Mouse (Mus musculus) intestine, embryonic 15.5 days (tissue): Measurements from ENCODE around the gene Unc5cl. TPM values are rescaled to one million over a fixed set of nuclear protein-coding genes. Genes with fewer than 3 reads are reported as not detected.
A peak's percentile ranks its signal among the peaks of the same experiment; 100 is the strongest.

Source experiments
- ATAC-seq: fragments of 200-750 bp; cut with Nextera tagmentation; 2 replicates; pipeline ENCODE4 v1.8.0; 2017; ENCODE audit warnings: moderate TSS enrichment, moderate library complexity
- H3K27ac ChIP-seq: fragments of 300-500 bp; sonication (generic); 2 replicates; pipeline ENCODE4 v1.5.1; 2015; ENCODE audit warnings: mild to moderate bottlenecking, inconsistent platforms
- H3K27me3 ChIP-seq: fragments of 300-500 bp; sonication (generic); replicated peaks from 2 replicates; pipeline ENCODE4 v1.6.1; 2015; ENCODE audit warnings: inconsistent platforms
- H3K36me3 ChIP-seq: fragments of 300-500 bp; sonication (generic); 2 replicates; pipeline ENCODE4 v1.6.1; 2015; ENCODE audit warnings: inconsistent platforms
- H3K4me1 ChIP-seq: fragments of 300-500 bp; sonication (generic); replicated peaks from 2 replicates; pipeline ENCODE4 v1.6.1; 2015; ENCODE audit warnings: inconsistent platforms
- H3K4me2 ChIP-seq: fragments of 300-500 bp; sonication (generic); replicated peaks from 2 replicates; pipeline ENCODE4 v1.6.1; 2015; ENCODE audit warnings: mild to moderate bottlenecking, inconsistent platforms
- H3K4me3 ChIP-seq: fragments of 300-500 bp; sonication (generic); replicated peaks from 2 replicates; pipeline ENCODE4 v1.5.1; 2015; ENCODE audit warnings: inconsistent platforms
- H3K9ac ChIP-seq: fragments of 300-500 bp; sonication (generic); 2 replicates; pipeline ENCODE4 v1.6.1; 2015; ENCODE audit warnings: inconsistent platforms
- H3K9me3 ChIP-seq: fragments of 300-500 bp; sonication (generic); 2 replicates; pipeline ENCODE4 v1.6.1; 2016; ENCODE audit warnings: inconsistent platforms
- WGBS: fragments of 180-500 bp; shearing (Covaris S2); methylation state at CpG from one replicate; pipeline ENCODE4 v1.1.7; 2015; 5-methylcytosine and 5-hydroxymethylcytosine counted together
- polyA plus RNA-seq: library from polyadenylated mRNA; unstranded; fragments of >200 nt; fragmentation: Nextera tagmentation; extraction: Ambion mirVana; gene quantifications from 2 replicates; pipeline ENCODE4 v1.2.1, GENCODE M21; 2015

Gene Unc5cl
- 36.3 and 38.9 TPM in 2 replicates for polyA plus RNA-seq

DNA sequence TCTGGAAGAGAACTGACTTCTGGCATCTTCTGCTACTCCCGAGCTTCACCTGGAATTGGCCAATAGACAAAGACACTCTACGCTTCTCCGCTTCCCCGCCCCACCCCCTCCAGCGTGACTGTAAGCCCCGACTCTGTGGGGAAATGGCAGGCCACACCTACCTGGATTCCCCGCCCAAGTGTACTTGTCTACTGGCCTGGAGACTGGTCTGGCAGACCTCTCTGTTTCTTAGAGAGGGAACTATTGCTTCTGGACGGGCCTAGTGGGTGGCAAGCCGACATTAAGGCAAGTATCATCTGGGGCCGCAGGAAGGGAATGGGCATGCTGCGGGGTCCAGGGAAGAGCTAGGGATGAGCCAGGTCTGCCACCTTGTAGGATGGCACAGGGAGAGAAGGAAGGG is at the start of gene Unc5cl:
Gene Unc5cl, plus strand, starts transcription at position 214 of the 400 bp plus-strand sequence.
- Histone ChIP-seq H3K4me3 (peak within 1 kb of the TSS; percentile 42), H3K9ac (peak within 1 kb of the TSS; percentile 46), H3K27me3 (no peaks in the 10 kb centered on the region), H3K27ac (peak within 1 kb of the TSS; percentile 72), H3K4me1 (peaks cover 7% of the 10 kb centered on the region; the same call in 1 of the 2 replicates), H3K4me2 (peak within 1 kb of the TSS; percentile 52), H3K36me3 (no peaks in the 10 kb centered on the region), H3K9me3 (no peaks in the 10 kb centered on the region)
- 41% methylated on average over 11 of the region's 11 CpGs for WGBS
- ATAC-seq: peak; percentile 69

DNA sequence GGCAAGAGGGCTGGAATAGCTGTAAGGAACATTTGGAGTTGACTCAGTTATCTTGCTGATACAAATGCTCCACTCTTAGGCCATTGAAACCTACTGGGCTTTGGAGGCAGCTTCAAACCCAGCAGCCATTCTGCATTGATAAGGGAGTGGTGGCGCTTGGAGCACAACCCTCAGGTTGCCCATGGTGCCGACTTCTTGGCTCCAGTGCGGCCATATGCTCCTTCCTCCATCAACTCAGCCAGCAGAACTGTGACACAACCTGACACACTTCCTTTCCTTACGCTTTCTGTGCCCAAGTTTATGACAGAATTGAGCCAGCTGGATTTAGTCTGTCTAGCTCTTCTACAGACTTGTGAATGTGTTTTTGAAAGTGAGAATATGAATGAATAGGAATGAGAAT is 47.5 kb upstream of the Unc5cl start:
- Histone ChIP-seq H3K36me3 (no peaks in the 10 kb centered on the region), H3K4me2 (peak overlapping the region; percentile 77), H3K27me3 (no peaks in the 10 kb centered on the region), H3K9me3 (no peaks in the 10 kb centered on the region), H3K4me3 (no peak overlapping the region), H3K9ac (no peak overlapping the region), H3K4me1 (peaks cover 19% of the 10 kb centered on the region), H3K27ac (no peak overlapping the region)
- 84% methylated on average over 4 of the region's 4 CpGs for WGBS
- no peak for ATAC-seq

DNA sequence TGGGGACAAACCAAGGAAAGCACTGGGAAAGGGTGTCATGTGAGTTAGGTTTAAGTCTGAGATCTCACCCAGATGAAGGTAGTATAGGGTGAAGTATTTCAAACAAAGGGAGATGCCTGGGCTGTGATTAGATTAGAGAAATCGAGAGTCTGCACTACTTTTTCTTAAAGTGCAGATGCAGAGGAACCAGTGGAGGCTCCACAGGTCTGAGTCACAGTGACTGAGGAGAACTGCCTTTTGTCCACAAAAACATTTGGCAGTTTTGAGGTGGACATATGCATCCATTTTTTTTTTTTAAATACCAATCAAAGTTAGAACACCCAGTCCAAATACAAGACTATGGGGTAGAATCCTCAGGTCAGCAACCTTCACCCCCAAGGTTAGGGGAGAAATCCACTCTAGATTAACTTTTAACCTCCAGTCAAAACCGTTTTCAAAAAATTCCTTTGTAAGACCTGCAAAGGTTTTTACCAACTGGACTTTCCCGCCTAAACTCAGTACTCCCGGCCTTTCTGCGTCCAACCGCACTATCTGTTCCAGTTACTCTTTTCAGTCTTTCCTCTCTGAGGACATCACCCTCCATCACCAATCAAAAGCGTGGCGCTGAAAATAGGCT is 46.7 kb upstream of the Unc5cl start:
- Histone ChIP-seq H3K9ac (peak overlapping the region; percentile 96), H3K36me3 (no peaks in the 10 kb centered on the region), H3K27me3 (no peaks in the 10 kb centered on the region), H3K9me3 (no peaks in the 10 kb centered on the region), H3K4me3 (peak overlapping the region; percentile 79), H3K4me1 (peaks cover 19% of the 10 kb centered on the region), H3K27ac (peak overlapping the region; percentile 100), H3K4me2 (peak overlapping the region; percentile 77)
- no peak for ATAC-seq
- 3% methylated on average over 8 of the region's 8 CpGs for WGBS

DNA sequence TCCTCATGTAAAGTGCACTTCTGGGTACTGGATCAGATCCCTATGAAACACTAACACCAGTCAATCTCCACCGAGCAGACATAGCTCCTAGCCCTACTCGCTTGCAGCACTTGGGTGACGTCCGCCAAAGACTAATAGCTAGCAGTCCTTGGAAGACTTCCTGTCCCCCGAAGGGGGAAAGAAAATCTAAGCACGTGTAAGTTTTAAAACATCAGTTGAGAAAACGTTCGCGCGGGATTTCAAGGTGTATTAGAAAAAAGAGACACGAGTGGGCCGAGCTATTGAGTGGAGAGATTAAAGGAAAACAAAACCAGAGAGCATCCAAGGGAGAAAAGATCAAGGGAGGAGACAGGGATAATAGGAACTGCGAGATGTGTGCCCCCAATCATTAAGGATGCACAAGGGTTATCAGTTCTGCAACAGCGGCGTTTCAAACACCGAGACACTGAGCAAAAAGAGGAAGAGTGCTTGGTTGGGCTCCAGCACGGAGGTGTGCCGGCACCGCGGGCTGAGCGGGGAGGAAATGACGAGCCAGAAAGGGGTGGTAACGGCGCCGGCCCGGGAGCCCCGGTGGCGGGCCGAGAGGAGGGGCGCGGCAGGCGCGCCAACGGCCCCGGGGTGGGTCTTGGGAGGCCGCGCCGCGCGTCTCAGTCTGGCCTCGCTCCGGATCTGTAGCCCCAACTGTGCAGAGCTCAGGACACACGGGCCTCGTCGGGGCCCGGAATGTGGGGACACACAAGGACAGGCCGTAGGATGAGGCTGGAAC is 46.0 kb upstream of the Unc5cl start:
- Histone ChIP-seq H3K36me3 (no peaks in the 10 kb centered on the region), H3K9ac (peak overlapping the region; percentile 96), H3K27me3 (no peaks in the 10 kb centered on the region), H3K4me1 (peaks cover 19% of the 10 kb centered on the region), H3K9me3 (no peaks in the 10 kb centered on the region), H3K4me2 (peak overlapping the region; percentile 77), H3K27ac (peak overlapping the region; percentile 100), H3K4me3 (peak overlapping the region; percentile 79)
- WGBS: under 1% methylated on average over 47 of the region's 47 CpGs
- peak; percentile 48 for ATAC-seq

DNA sequence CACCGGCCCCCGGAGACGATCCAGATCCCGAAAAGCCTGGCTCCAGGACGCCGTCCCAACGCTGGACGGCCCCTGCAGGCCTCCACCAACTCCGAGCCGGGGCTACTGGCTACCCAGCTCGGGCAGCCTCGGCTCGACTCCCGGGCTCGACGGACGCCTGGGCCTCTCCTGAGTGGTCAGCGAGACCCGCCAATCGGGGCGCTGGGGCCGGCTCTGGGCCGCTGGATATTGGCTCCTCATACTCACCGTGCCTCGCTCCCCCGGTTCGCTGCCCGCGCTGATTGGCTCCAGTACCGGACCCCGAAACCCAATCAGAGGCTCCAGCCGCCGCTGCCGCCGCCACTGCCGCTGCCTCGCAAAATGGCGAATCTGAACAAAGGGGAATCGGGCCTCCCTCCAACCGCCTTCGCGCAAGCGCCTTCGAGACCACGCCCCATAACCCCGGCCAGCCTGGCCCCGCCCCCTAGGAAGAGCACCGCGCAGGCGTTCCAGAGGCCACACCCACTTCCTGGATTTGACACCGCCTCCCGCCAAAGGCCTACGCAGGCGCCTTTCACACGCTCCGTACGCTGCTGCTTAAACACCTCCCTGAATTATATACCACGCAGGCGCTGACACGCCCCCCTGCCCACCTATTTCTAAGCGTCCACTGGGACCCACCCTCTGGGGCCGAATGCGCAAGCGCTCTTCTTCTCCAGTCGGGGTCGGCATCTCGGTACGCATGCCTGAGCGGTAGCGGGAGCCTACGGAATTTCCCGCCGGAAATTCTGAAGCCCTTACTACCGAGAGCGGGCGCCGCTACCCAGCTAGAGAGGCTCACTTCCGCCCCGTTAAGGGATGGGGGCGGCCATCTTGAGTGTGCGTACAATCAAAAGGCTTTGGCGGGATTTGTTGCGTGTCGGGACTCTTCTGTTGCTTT is 45.1 kb upstream of the Unc5cl start, which contains the start of the genes Nfya and Oard1:
Gene Nfya, minus strand, starts transcription at position 527 of the 919 bp plus-strand sequence.
Gene Oard1, plus strand, starts transcription at position 635 of the 919 bp plus-strand sequence.
- Histone ChIP-seq H3K27ac (peak within 1 kb of the TSS; percentile 100), H3K4me1 (peaks cover 19% of the 10 kb centered on the region), H3K9ac (peak within 1 kb of the TSS; percentile 96), H3K4me2 (peak within 1 kb of the TSS; percentile 77), H3K9me3 (no peaks in the 10 kb centered on the region), H3K4me3 (peak within 1 kb of the TSS; percentile 79), H3K36me3 (peaks cover 6% of the 10 kb centered on the region; the same call in 1 of the 2 replicates), H3K27me3 (no peaks in the 10 kb centered on the region)
- WGBS: under 1% methylated on average over 84 of the region's 84 CpGs
- ATAC-seq: peak; percentile 98

- H3K4me1 ChIP-seq: peaks cover 19% of the 10 kb centered on the region
- H3K9me3 ChIP-seq: no peaks in the 10 kb centered on the region
- H3K4me2 ChIP-seq: peak overlapping the region; percentile 68
- peak overlapping the region; percentile 64 for H3K9ac ChIP-seq
- H3K4me3 ChIP-seq: peak overlapping the region; percentile 79
- ATAC-seq: peak; percentile 29
- peak overlapping the region; percentile 96 for H3K27ac ChIP-seq
- no peaks in the 10 kb centered on the region for H3K27me3 ChIP-seq
- peaks cover 11% of the 10 kb centered on the region for H3K36me3 ChIP-seq
- WGBS: 2% methylated on average over 13 of the region's 13 CpGs
Observed at GRCm38 (mm10) chr17:48410299-48410785, 44.4 kb upstream of the Unc5cl start.

DNA sequence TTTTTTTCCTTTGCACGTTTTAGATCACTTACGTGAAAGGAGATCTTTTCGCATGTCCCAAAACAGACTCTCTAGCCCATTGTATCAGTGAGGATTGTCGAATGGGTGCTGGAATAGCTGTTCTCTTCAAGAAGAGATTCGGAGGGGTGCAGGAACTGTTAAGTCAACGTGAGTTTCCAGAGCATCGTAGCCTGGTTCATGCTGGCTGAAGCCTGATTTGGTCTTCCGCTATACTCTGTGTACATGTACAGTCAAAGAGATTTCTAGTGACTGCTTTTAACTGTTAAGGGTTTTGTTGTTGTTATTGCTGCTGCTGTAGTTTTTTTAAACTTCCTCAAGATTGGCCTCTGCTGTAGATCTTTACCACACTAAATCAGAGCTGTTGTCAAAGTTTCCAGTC is 43.5 kb upstream of the Unc5cl start:
- H3K27ac ChIP-seq: peak overlapping the region; percentile 96; the same call in 1 of the 2 replicates
- H3K4me1 ChIP-seq: peaks cover 19% of the 10 kb centered on the region
- ATAC-seq: no peak
- 31% methylated on average over 8 of the region's 8 CpGs for WGBS
- H3K9ac ChIP-seq: peak overlapping the region; percentile 64
- H3K27me3 ChIP-seq: no peaks in the 10 kb centered on the region
- peak overlapping the region; percentile 79 for H3K4me3 ChIP-seq
- H3K4me2 ChIP-seq: peak overlapping the region; percentile 68
- H3K36me3 ChIP-seq: peaks cover 16% of the 10 kb centered on the region
- no peaks in the 10 kb centered on the region for H3K9me3 ChIP-seq

- 79% methylated on average over 7 of the region's 7 CpGs for WGBS
- H3K36me3 ChIP-seq: peaks cover 19% of the 10 kb centered on the region
- H3K4me2 ChIP-seq: no peak overlapping the region
- H3K27ac ChIP-seq: no peak overlapping the region
- no peaks in the 10 kb centered on the region for H3K9me3 ChIP-seq
- peaks cover 16% of the 10 kb centered on the region; the same call in 1 of the 2 replicates for H3K4me1 ChIP-seq
- no peak for ATAC-seq
- no peak overlapping the region for H3K4me3 ChIP-seq
- H3K27me3 ChIP-seq: no peaks in the 10 kb centered on the region
- H3K9ac ChIP-seq: no peak overlapping the region
Observed at GRCm38 (mm10) chr17:48416011-48416410, 38.7 kb upstream of the Unc5cl start.

DNA sequence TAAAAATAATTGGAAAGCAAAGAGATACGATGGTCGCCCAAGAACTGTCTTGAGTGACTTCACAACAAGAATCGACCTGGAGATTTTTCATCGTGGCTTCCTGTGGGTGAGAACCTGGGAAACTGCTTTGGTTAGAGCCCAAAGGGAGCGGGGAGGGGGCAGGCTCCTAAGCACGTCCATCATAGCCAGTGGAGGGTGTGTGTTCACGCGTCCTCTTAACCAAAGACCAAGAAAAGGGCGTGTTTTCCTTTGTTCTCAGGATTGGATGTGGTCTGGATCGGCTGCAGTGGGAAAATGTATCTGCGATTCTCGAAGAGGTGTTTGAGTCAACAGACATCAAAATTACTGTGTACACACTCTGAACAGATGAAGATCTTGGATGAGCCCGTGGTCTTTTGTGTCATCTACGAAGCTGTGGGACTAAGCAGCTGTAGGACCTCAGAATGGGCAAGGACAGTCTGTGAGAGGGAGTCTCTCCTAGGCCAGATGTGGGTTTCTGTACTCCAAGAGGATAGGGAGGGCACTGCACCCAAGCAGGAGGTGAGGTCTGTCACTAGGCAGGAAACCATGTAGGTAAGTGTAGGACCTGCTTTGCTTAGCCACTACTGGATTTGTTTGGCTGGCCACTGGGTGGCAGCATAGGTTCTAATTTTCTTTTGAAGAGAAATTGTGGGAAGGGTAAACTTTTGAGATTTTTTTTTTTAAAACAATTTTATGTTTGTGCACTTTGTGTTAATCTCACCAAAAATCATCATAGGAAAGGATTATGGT is 38.1 kb upstream of the Unc5cl start:
- no peak overlapping the region for H3K4me2 ChIP-seq
- peak; percentile 62 for ATAC-seq
- no peaks in the 10 kb centered on the region for H3K27me3 ChIP-seq
- H3K4me3 ChIP-seq: no peak overlapping the region
- H3K9ac ChIP-seq: no peak overlapping the region
- peaks cover 10% of the 10 kb centered on the region; the same call in 1 of the 2 replicates for H3K4me1 ChIP-seq
- WGBS: 87% methylated on average over 14 of the region's 14 CpGs
- H3K36me3 ChIP-seq: peaks cover 19% of the 10 kb centered on the region
- H3K9me3 ChIP-seq: no peaks in the 10 kb centered on the region
- no peak overlapping the region for H3K27ac ChIP-seq

DNA sequence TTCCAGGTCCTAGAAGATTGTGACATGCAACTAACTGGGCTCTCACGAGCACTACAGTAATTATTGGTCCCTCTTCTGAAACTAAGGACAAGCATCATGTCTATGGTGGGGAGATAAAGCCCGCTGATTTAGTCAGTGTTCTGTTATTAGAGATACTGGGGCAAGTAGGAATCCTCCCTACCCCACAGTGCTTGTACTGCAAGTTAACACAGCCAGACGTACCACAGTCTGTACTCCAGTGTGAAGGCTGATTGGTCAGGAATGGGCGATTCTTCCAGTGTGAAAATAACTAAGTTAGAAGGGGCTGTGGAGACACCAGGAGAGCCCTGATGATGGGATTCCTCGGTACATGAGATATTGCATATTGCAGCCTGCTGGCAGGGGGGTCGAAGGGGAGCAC is 37.2 kb upstream of the Unc5cl start:
- H3K9ac ChIP-seq: no peak overlapping the region
- H3K36me3 ChIP-seq: peaks cover 19% of the 10 kb centered on the region
- no peaks in the 10 kb centered on the region for H3K27me3 ChIP-seq
- no peak overlapping the region for H3K4me3 ChIP-seq
- ATAC-seq: no peak; the same call in 1 of the 2 replicates
- H3K4me2 ChIP-seq: peak overlapping the region; percentile 20; the same call in 1 of the 2 replicates
- peak overlapping the region; percentile 70 for H3K27ac ChIP-seq
- WGBS: 82% methylated on average over 6 of the region's 6 CpGs
- H3K9me3 ChIP-seq: no peaks in the 10 kb centered on the region
- peaks cover 9% of the 10 kb centered on the region; the same call in 1 of the 2 replicates for H3K4me1 ChIP-seq

DNA sequence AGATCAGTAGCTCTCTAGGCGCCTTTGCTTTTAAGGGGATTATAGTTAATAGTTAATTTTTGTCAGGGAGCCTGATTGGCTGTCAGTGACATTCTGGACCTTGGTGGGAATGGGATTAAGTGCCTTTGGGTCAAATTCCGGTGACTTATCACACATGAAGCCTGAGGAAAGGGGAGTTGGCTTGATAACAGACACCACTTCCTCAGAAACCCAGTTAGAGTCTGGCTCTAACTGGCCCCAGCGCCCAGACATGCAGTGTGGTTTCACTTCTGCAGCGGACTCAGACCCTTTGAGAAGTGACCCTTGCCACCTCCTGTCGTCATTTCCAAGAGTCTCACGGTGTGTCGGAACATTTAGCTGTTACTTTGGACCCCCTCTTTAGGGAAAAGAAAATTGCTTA is 36.5 kb upstream of the Unc5cl start:
- no peaks in the 10 kb centered on the region for H3K27me3 ChIP-seq
- H3K4me1 ChIP-seq: peaks cover 9% of the 10 kb centered on the region; the same call in 1 of the 2 replicates
- peak; percentile 92 for ATAC-seq
- H3K9me3 ChIP-seq: no peaks in the 10 kb centered on the region
- peak overlapping the region; percentile 70 for H3K27ac ChIP-seq
- H3K4me3 ChIP-seq: 0 out of 2 replicates have a peak overlapping the region, but pooled peaks have one; percentile 1
- H3K36me3 ChIP-seq: peaks cover 19% of the 10 kb centered on the region
- H3K9ac ChIP-seq: no peak overlapping the region
- WGBS: 49% methylated on average over 7 of the region's 7 CpGs
- H3K4me2 ChIP-seq: peak overlapping the region; percentile 45
